Mouse (Mus musculus) urinary bladder, postnatal 4 days (tissue): ENCODE measurements around the gene Sgms1.
A peak's percentile ranks its signal among the peaks of the same experiment; 100 is the strongest.

Experiments used
- DNase-seq, 2 experiments: peaks; one replicate each; pipeline ENCODE4 v3.0.0; 2021 to 2022; ENCODE audit warnings: low spot score in 2 of 2

The Sgms1 gene

GRCm38 (mm10) chr19:32210450-32211292 lies 178.8 kb downstream of the Sgms1 start:
- peak; percentile 80 to 81 for DNase-seq

GRCm38 (mm10) chr19:32210099-32210449 lies 179.4 kb downstream of the Sgms1 start:
- DNase-seq: no peak

GRCm38 (mm10) chr19:32202131-32203114 lies 187.1 kb downstream of the Sgms1 start:
- DNase-seq: no peak

- DNase-seq: no peak
These were observed 189.5 kb downstream of the Sgms1 start for GRCm38 (mm10) chr19:32199861-32200574.

GRCm38 (mm10) chr19:32199133-32199532 lies 190.4 kb downstream of the Sgms1 start:
- DNase-seq: no peak

GRCm38 (mm10) chr19:32198494-32199106 lies 190.9 kb downstream of the Sgms1 start:
- DNase-seq: no peak

- DNase-seq: no peak
These were observed 192.3 kb downstream of the Sgms1 start for GRCm38 (mm10) chr19:32196976-32197819.

- DNase-seq: no peak
These were observed 193.3 kb downstream of the Sgms1 start for GRCm38 (mm10) chr19:32196222-32196621.

- DNase-seq: no peak
These were observed 194.7 kb downstream of the Sgms1 start for GRCm38 (mm10) chr19:32194863-32195262.

GRCm38 (mm10) chr19:32194074-32194473 lies 195.4 kb downstream of the Sgms1 start:
- no peak for DNase-seq

GRCm38 (mm10) chr19:32191596-32191995 lies 197.9 kb downstream of the Sgms1 start:
- no peak for DNase-seq

- no peak for DNase-seq
These were observed 199.6 kb downstream of the Sgms1 start for GRCm38 (mm10) chr19:32189961-32190360.

GRCm38 (mm10) chr19:32189036-32189436 lies 200.5 kb downstream of the Sgms1 start:
- no peak for DNase-seq

GRCm38 (mm10) chr19:32186594-32187092 lies 202.9 kb downstream of the Sgms1 start:
- no peak for DNase-seq

GRCm38 (mm10) chr19:32183005-32183404 lies 206.5 kb downstream of the Sgms1 start:
- DNase-seq: no peak

- DNase-seq: no peak
These were observed 207.0 kb downstream of the Sgms1 start for GRCm38 (mm10) chr19:32182471-32182870.

- no peak for DNase-seq
These were observed 207.7 kb downstream of the Sgms1 start for GRCm38 (mm10) chr19:32181721-32182394.

- no peak for DNase-seq
These were observed 208.5 kb downstream of the Sgms1 start for GRCm38 (mm10) chr19:32180756-32181674.

GRCm38 (mm10) chr19:32179978-32180413 lies 209.5 kb downstream of the Sgms1 start:
- DNase-seq: no peak
